Mouse (Mus musculus) forebrain, embryonic 13.5 days (tissue): ENCODE data around the gene Atf7ip. TPM values are rescaled to one million over a fixed set of nuclear protein-coding genes. Genes with fewer than 3 reads are reported as not detected.

Experiments
- ATAC-seq: fragments of 200-750 bp; cut with Nextera tagmentation; 2 replicates; pipeline ENCODE4 v1.8.0; 2017
- H3K27ac ChIP-seq: fragments of 300-500 bp; sonication (generic); 2 replicates; pipeline ENCODE4 v1.5.1; 2015; ENCODE audit warnings: inconsistent platforms, mild to moderate bottlenecking, moderate library complexity
- H3K27me3 ChIP-seq: fragments of 300-500 bp; sonication (generic); 2 replicates; pipeline ENCODE4 v1.6.1; 2015; ENCODE audit warnings: mild to moderate bottlenecking, inconsistent platforms
- H3K36me3 ChIP-seq: fragments of 300-500 bp; sonication (generic); 2 replicates; pipeline ENCODE4 v1.6.1; 2015; ENCODE audit warnings: mild to moderate bottlenecking, inconsistent platforms; ENCODE audit not compliant: poor library complexity, severe bottlenecking
- H3K4me1 ChIP-seq: fragments of 300-500 bp; sonication (generic); 2 replicates; pipeline ENCODE4 v1.6.1; 2015; ENCODE audit warnings: inconsistent platforms
- H3K4me2 ChIP-seq: fragments of 300-500 bp; sonication (generic); 2 replicates; pipeline ENCODE4 v1.6.1; 2015; ENCODE audit warnings: inconsistent platforms, mild to moderate bottlenecking, moderate library complexity
- H3K4me3 ChIP-seq: fragments of 300-500 bp; sonication (generic); 2 replicates; pipeline ENCODE4 v1.5.1; 2015; ENCODE audit warnings: mild to moderate bottlenecking, inconsistent platforms
- H3K9ac ChIP-seq: fragments of 300-500 bp; sonication (generic); 2 replicates; pipeline ENCODE4 v1.6.1; 2015; ENCODE audit warnings: mild to moderate bottlenecking, inconsistent platforms
- H3K9me3 ChIP-seq: fragments of 300-500 bp; sonication (generic); replicated peaks from 2 replicates; pipeline ENCODE4 v1.6.1; 2016; ENCODE audit warnings: inconsistent platforms
- WGBS: fragments of 180-500 bp; shearing (Covaris S2); methylation state at CpG from one replicate; pipeline ENCODE4 v1.1.7; 2015; 5-methylcytosine and 5-hydroxymethylcytosine counted together
- polyA plus RNA-seq: library from polyadenylated mRNA; unstranded; fragments of >200 nt; fragmentation: Nextera tagmentation; extraction: Ambion mirVana; gene quantifications from 2 replicates; pipeline ENCODE4 v1.2.1, GENCODE M21; 2015

Gene Atf7ip
- polyA plus RNA-seq, 1 experiment from 2014 or later = 47.3 TPM

DNA sequence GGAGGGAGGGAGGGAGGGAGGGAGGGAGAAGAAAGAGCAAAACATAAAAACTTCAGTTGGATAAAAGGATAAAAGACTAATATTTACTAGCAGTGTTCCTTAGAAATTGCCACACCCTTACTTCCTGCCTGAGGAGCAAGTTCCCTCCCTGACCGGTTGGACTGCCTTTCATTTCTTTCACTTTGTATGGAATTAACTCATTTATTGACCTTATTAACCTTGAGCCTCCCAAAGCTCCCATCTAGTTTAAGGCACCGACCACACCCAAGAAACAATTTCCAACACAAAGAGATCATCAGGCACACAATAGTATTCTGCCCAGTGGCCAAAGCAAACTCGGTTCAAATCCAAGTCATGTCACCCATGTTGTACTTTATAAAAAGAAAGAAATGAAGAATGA lies 16.1 kb upstream of the Atf7ip start:
- no peak overlapping the region for H3K27ac ChIP-seq
- no peak overlapping the region for H3K4me2 ChIP-seq
- no peak overlapping the region for H3K4me3 ChIP-seq
- H3K27me3 ChIP-seq = no peaks in the 10 kb centered on the region
- no peak overlapping the region for H3K9ac ChIP-seq
- no peaks in the 10 kb centered on the region for H3K36me3 ChIP-seq
- 74% methylated on average over 3 of the region's 3 CpGs for WGBS
- no peak for ATAC-seq
- H3K9me3 ChIP-seq = no peaks in the 10 kb centered on the region
- no peaks in the 10 kb centered on the region for H3K4me1 ChIP-seq

DNA sequence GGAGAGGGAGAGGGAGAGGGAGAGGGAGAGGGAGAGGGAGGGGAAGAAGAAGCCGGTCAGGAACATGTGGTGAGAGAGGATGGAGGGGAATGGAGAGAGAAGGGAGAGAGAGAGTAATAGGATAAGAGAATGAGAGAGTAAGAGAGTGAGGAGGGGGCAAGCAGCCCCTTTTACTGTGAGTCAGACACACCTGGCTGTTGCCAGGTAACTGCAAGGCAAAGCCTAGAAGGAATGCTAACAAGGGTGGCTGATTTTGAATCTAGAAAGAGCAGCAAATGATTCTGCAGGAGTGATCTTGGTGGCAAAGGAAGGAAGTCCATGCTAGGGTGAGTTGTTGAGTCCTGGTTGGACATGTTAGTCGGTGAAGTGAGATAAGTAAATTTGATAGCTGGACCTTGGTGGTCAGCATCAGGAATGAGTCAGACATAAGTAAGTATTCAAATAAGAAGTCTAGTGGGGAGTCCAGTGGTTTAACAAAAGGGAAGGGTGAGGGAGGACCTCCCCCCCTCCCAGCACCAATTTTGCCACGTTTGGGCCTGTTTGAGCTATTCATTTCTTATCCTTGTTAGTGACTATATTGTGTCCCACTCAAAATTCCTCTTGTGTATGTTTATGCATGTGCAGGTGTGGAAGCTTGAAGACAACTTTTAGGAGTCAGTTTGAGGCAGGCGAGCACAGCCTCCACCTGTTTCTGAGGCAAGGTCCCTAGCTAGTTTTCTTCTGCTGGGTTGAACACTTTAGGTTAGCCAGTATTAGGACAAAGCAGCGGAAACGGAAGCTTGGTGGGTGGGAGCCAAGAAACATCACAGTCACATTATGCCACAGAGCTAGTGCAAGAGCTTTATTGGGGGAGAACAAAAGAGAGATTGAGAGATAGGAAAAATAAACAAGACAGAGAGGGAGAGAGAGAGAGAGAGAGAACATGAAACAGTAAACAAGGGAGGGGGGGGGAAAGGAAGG lies 15.2 kb upstream of the Atf7ip start:
- Histone ChIP-seq H3K27me3 (no peaks in the 10 kb centered on the region), H3K36me3 (no peaks in the 10 kb centered on the region), H3K9ac (no peak overlapping the region), H3K4me1 (no peaks in the 10 kb centered on the region), H3K27ac (no peak overlapping the region), H3K9me3 (no peaks in the 10 kb centered on the region), H3K4me3 (no peak overlapping the region), H3K4me2 (no peak overlapping the region)
- WGBS = 62% methylated on average over 6 of the region's 6 CpGs
- no peak for ATAC-seq

DNA sequence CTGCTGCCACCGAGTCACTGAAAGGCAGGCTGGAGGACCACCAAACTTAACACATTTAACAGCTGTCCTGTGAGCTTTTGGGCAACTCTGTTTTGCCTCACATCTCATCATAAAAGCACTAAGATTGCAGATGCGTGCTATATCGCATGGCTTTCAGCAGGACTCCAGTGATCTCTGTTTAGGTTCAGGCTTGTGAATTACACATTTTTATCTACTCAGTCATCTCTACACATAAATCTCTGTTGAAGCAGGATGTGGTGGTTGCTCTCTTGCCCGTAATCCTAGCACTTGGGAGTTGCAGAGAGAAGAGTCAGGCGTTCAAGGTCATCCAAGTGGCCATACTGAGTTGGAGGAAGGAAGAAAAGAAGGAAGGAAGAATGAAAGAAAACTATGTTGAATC lies 14.3 kb upstream of the Atf7ip start:
- no peaks in the 10 kb centered on the region for H3K4me1 ChIP-seq
- WGBS = 91% methylated on average over 5 of the region's 5 CpGs
- no peak overlapping the region for H3K9ac ChIP-seq
- no peaks in the 10 kb centered on the region for H3K9me3 ChIP-seq
- H3K27me3 ChIP-seq = no peaks in the 10 kb centered on the region
- no peak overlapping the region for H3K4me3 ChIP-seq
- no peaks in the 10 kb centered on the region for H3K36me3 ChIP-seq
- no peak overlapping the region for H3K27ac ChIP-seq
- H3K4me2 ChIP-seq = no peak overlapping the region
- ATAC-seq = no peak

DNA sequence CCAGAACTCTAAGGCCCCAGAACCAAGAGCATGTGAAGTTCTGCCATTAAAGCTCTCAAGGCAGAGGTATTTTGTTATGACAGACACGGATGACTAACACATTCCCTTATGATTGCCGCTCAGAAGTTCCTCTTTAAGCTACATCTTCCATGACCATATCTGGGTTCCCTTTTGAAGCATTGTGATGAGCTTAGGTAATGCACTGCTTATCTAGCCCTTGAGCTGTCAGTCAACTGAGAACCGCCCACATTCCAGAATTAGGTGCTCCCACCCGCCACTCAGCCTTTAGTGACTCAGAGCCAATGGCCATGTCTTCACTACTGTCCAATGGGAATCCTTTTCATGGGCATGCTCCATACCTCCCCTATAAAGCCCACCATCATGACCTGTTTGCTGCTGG lies 13.7 kb upstream of the Atf7ip start:
- Histone ChIP-seq H3K4me3 (no peak overlapping the region), H3K4me1 (no peaks in the 10 kb centered on the region), H3K9ac (no peak overlapping the region), H3K9me3 (no peaks in the 10 kb centered on the region), H3K4me2 (no peak overlapping the region), H3K27me3 (no peaks in the 10 kb centered on the region), H3K36me3 (no peaks in the 10 kb centered on the region), H3K27ac (no peak overlapping the region)
- WGBS = 93% methylated on average over 4 of the region's 4 CpGs
- no peak for ATAC-seq

DNA sequence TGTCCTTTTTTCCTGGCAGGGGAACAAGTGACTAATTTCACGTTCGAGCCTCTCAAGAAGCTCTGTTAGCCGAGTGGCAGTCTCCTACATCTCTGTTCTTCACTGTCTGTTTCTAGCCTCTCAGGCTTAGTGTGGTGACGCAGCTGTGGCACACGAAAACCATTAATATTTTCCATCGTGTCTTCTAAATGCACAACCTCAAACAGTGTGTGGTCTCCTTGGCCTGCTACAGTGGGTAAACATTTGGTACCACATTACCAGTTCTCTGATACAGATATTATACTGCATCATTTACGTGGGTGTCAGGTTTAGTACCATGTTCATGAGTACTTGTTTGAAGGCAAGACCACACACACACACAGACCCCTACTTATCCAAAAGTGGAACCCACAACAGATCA lies 12.5 kb upstream of the Atf7ip start:
- no peaks in the 10 kb centered on the region for H3K27me3 ChIP-seq
- no peak overlapping the region for H3K4me2 ChIP-seq
- no peaks in the 10 kb centered on the region for H3K4me1 ChIP-seq
- H3K9ac ChIP-seq = no peak overlapping the region
- no peaks in the 10 kb centered on the region for H3K9me3 ChIP-seq
- no peaks in the 10 kb centered on the region for H3K36me3 ChIP-seq
- no peak overlapping the region for H3K4me3 ChIP-seq
- no peak for ATAC-seq
- WGBS = 90% methylated on average over 7 of the region's 7 CpGs
- no peak overlapping the region for H3K27ac ChIP-seq

DNA sequence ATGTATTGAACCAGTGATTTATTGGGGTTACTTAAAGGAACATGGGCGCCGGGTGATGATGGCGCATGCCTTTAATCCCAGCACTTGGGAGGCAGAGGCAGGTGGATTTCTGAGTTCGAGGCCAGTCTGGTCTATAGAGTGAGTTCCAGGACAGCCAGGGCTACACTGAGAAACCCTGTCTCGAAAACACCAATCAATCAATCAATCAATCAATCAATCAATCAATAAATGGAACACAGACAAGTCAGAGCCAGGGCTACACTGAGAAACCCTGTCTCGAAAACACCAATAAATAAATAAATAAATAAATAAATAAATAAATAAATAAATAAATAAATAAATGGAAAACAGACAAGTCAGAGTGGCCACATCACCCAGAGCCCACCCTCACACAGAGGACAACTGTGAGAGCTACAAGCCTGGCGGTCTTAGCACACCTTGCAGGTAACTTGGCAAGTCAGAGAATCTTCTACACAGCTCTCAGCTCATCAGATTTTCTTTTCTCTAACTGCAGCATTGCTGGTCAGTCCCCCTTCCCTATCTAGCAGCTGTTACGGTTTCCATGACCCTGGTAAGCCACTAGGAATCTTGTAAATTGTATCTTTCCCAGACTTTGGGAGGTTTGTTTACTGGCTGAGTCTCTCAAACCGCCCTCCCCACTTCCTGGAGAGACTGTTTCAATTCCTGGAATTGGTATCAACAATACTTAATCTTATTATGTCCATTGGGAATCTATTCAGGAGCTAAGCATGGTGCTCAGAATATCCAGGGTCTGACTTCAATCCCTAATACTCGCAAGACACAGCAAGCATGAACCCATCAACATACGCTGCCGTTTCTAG lies 11.8 kb upstream of the Atf7ip start:
- H3K4me1 ChIP-seq = no peaks in the 10 kb centered on the region
- H3K9me3 ChIP-seq = no peaks in the 10 kb centered on the region
- no peak for ATAC-seq
- H3K27ac ChIP-seq = no peak overlapping the region
- no peaks in the 10 kb centered on the region for H3K27me3 ChIP-seq
- no peaks in the 10 kb centered on the region for H3K36me3 ChIP-seq
- H3K4me3 ChIP-seq = no peak overlapping the region
- no peak overlapping the region for H3K9ac ChIP-seq
- WGBS = 90% methylated on average over 12 of the region's 12 CpGs
- H3K4me2 ChIP-seq = no peak overlapping the region

DNA sequence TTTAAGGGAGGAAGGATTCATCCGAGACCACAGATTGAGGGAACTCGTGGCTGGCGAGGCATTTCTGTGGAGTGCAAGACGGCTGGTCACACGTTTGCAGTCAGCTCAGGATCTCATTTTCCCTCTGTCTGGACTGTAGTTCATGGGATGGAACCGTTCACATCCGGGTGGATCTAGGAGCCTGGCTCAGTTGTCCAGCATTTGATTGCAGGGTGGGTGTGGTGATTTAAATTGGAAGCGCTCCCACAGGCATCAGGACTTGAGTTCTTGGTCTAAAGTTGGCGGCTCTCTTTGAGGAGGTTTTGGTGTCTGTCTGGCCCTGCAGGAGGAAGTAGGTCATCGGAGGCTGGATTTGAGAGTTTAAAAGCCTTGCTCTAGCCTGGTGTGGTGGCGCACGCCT lies 10.9 kb upstream of the Atf7ip start:
- Histone ChIP-seq H3K27me3 (no peaks in the 10 kb centered on the region), H3K4me3 (no peak overlapping the region), H3K4me2 (no peak overlapping the region), H3K9me3 (no peaks in the 10 kb centered on the region), H3K9ac (no peak overlapping the region), H3K27ac (no peak overlapping the region), H3K4me1 (no peaks in the 10 kb centered on the region), H3K36me3 (no peaks in the 10 kb centered on the region)
- ATAC-seq = no peak
- WGBS = 95% methylated on average over 12 of the region's 12 CpGs

DNA sequence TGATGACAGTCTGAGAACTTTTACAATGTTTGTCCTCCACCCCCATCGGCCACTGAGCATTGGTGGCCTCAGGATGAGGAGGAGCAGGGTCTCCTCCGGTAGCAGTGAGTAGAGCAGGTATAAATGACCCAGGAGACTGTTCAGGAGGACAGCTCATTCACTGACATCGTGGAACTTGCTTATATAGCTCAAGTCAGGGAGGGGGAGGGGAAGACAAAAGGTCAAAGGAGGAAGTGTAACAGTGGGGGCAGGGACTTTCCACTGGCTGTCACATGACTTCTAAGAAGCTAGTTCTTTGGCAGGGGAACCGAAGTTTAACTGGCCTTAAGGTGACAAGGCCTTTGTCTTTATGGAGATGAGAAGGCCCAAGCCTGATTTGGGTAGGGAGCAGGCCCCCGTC lies 8.2 kb upstream of the Atf7ip start:
- Histone ChIP-seq H3K9ac (no peak overlapping the region), H3K4me2 (no peak overlapping the region), H3K27me3 (no peaks in the 10 kb centered on the region), H3K4me1 (no peaks in the 10 kb centered on the region), H3K4me3 (no peak overlapping the region), H3K9me3 (no peaks in the 10 kb centered on the region), H3K36me3 (no peaks in the 10 kb centered on the region), H3K27ac (no peak overlapping the region)
- 66% methylated on average over 5 of the region's 5 CpGs for WGBS
- ATAC-seq = no peak

DNA sequence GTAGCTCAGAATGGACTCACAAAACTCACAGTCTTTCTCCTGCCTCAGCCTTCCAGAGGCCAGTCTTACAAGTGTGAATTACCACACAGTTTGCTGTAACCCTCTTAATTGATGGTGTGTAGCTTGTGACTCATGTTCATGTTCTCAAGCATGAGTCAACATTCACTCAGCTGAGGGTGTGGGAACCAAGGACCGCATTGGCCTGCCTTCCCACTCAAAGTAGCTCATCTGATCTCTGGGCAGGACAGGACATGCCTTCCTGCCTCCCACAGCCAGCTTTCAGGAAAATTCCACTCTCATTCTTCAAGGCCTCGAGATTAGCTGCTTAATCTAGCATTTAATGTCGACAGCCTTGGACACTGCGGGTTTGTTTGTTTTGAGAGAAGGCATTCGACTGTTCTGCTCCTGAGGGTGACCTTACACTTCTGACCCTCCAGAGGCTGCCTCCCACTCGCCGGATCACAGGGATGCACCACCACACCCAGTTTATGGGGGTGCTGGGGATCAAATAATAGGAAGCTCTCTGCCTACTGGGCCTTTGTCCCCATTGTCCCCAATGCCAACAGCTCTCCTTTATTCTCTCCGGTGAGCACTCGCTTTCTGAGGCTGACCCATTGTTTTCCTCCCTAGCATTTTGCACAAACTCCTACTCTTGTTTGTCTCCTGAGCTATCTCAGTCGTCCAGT lies 6.5 kb upstream of the Atf7ip start:
- no peak overlapping the region for H3K4me2 ChIP-seq
- H3K4me3 ChIP-seq = no peak overlapping the region
- H3K27ac ChIP-seq = no peak overlapping the region
- 54% methylated on average over 10 of the region's 10 CpGs for WGBS
- H3K27me3 ChIP-seq = no peaks in the 10 kb centered on the region
- no peaks in the 10 kb centered on the region for H3K9me3 ChIP-seq
- H3K36me3 ChIP-seq = no peaks in the 10 kb centered on the region
- no peak overlapping the region for H3K9ac ChIP-seq
- H3K4me1 ChIP-seq = no peaks in the 10 kb centered on the region
- no peak for ATAC-seq

DNA sequence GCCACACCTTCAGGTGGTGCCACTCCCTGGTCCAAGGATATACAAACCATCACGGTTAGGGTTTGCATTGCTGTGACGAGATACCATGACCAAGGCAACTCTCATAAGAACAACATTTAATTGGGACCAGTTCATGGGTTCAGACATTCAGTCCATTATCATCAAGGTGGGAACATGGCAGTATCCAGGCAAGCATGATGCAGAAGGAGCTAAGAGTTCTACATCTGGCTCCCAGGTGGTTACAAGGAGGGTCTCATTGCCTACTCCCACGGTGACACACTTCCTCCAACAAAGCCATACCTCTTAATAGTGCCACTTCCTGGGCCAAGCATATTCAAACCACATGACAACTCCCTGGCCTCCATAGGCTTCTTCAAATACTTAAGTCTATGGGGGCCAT lies 2.7 kb downstream of the Atf7ip start:
- H3K9me3 ChIP-seq = peaks cover 4% of the 10 kb centered on the region; the same call in 1 of the 2 replicates
- H3K27ac ChIP-seq = no peak overlapping the region
- ATAC-seq = no peak
- 95% methylated on average over 3 of the region's 3 CpGs for WGBS
- H3K4me3 ChIP-seq = no peak overlapping the region
- no peaks in the 10 kb centered on the region for H3K36me3 ChIP-seq
- no peaks in the 10 kb centered on the region for H3K27me3 ChIP-seq
- no peak overlapping the region for H3K9ac ChIP-seq
- no peaks in the 10 kb centered on the region for H3K4me1 ChIP-seq
- no peak overlapping the region for H3K4me2 ChIP-seq

DNA sequence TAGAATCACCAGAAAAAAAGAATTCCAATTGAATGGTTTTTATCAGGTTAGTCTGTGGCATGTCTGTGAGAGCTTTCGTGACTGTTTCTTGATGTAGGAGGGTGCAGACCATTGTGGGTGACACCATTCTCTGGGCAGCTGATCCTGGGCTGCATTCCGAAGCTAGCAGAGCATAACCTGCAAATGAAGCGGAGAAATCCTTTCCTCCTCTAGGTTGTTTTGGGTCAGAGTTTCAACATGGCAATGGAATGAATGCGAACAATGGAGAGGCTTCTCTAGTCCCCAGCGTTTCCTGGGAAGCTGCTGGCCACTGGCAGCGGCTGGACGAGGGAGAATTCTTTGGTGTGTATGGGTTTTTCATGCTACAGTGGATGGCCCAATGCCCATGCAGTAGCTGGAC lies 5.0 kb downstream of the Atf7ip start:
- WGBS = 34% methylated on average over 7 of the region's 7 CpGs
- Histone ChIP-seq H3K27me3 (no peaks in the 10 kb centered on the region), H3K27ac (no peak overlapping the region), H3K9me3 (peaks cover 14% of the 10 kb centered on the region), H3K4me2 (no peak overlapping the region), H3K4me3 (no peak overlapping the region), H3K4me1 (no peaks in the 10 kb centered on the region), H3K36me3 (0 out of 2 replicates have a peak, but pooled peaks cover 4% of the 10 kb centered on the region), H3K9ac (no peak overlapping the region)
- no peak for ATAC-seq

DNA sequence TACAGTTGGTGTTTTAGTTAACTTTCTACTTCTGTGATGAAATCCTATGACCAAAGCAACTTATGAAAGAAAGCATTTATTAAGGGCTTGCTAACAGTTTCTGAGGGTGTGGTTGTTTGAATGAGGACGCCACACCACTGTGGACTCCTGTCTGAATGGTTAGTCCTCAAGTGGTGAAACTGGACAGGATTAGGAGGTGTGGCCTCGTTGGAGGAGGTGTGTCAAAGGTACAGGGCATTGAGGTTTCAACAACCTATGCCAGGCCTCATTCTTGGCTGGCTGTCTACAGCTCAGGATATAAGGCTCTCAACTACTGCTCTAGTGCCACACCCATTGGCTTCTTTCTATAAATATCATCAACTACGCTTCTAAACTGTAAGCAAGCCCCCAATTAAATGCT lies 6.4 kb downstream of the Atf7ip start:
- 84% methylated on average over 3 of the region's 3 CpGs for WGBS
- Histone ChIP-seq H3K4me2 (no peak overlapping the region), H3K4me3 (no peak overlapping the region), H3K9me3 (peaks cover 14% of the 10 kb centered on the region), H3K27ac (no peak overlapping the region), H3K9ac (no peak overlapping the region), H3K27me3 (no peaks in the 10 kb centered on the region), H3K4me1 (no peaks in the 10 kb centered on the region), H3K36me3 (0 out of 2 replicates have a peak, but pooled peaks cover 4% of the 10 kb centered on the region)
- no peak for ATAC-seq
